In genomic region chr19:3853891-3854290, GRCm38 (mm10) we compare ENCODE assay signal across 8 mouse cellular contexts. TPM values are rescaled to one million over a fixed set of nuclear protein-coding genes. Genes with fewer than 3 reads are reported as not detected.
DNase-seq lines count a peak whose midpoint lies in the region; ATAC-seq and TF ChIP-seq lines count a peak whose summit lies in the region.

No protein-coding gene starts in this region.

- no peak overlapping the region for H3K9ac ChIP-seq in kidney, embryonic 16.5 days (replicated peaks; ENCODE audit: low read length)
- H3K9ac ChIP-seq in ES-Bruce4 (ENCODE audit: low read depth, poor library complexity, severe bottlenecking), result peak overlapping the region; percentile 87; the same call in 1 of the 2 replicates
- no peak overlapping the region for H3K9ac ChIP-seq in embryonic facial prominence, embryonic 14.5 days (ENCODE audit: low read depth, low read length)

- no peak for TF ChIP-seq CTCF in ES-Bruce4 (IDR thresholded peaks at IDR 0.05; ENCODE audit: low read depth, low read length)

- H3K4me2 ChIP-seq in kidney, embryonic 16.5 days (replicated peaks; ENCODE audit: low read depth, low read length), result peak overlapping the region; percentile 79
- peak overlapping the region; percentile 68; the same call in 1 of the 2 replicates for H3K4me2 ChIP-seq in embryonic facial prominence, embryonic 14.5 days (ENCODE audit: low read depth, low read length)

- no peak for ATAC-seq in kidney, embryonic 16.5 days (ENCODE audit: low FRiP score, low TSS enrichment)
- ATAC-seq in embryonic facial prominence, embryonic 14.5 days (ENCODE audit: low read depth), result no peak
- ATAC-seq in activated CD4-positive, CD25-positive, alpha-beta regulatory T cell, adult 4 months, result no peak

- H3K4me3 ChIP-seq in kidney, embryonic 16.5 days (ENCODE audit: low read length), result peak overlapping the region; percentile 65
- no peak overlapping the region; the same call in 1 of the 2 replicates for H3K4me3 ChIP-seq in ES-Bruce4 (ENCODE audit: low read depth, low read length)
- H3K4me3 ChIP-seq in embryonic facial prominence, embryonic 14.5 days (ENCODE audit: low read depth, low read length), result no peak overlapping the region

- H3K9me3 ChIP-seq in kidney, embryonic 16.5 days (ENCODE audit: low read length), result no peaks in the 10 kb centered on the region
- H3K9me3 ChIP-seq in ES-Bruce4 (replicated peaks; ENCODE audit: control insufficient read depth, insufficient read depth, low read length, poor library complexity, severe bottlenecking), result no peaks in the 10 kb centered on the region
- H3K9me3 ChIP-seq in embryonic facial prominence, embryonic 14.5 days (ENCODE audit: control insufficient read depth, low read length), result no peaks in the 10 kb centered on the region

- TF ChIP-seq POLR2A in ES-Bruce4 (IDR thresholded peaks at IDR 0.05; ENCODE audit: insufficient read depth, low read length), result no peak

- no peak for TF ChIP-seq EP300 in ES-Bruce4 (IDR thresholded peaks at IDR 0.05; ENCODE audit: insufficient read depth, low read depth, low read length)

- H3K4me1 ChIP-seq in kidney, embryonic 16.5 days (ENCODE audit: insufficient read depth, low read length), result peaks cover 42% of the 10 kb centered on the region
- H3K4me1 ChIP-seq in ES-Bruce4 (ENCODE audit: control insufficient read depth, insufficient read depth, low read length), result no peaks in the 10 kb centered on the region
- H3K4me1 ChIP-seq in embryonic facial prominence, embryonic 14.5 days (ENCODE audit: control insufficient read depth, insufficient read depth, low read length), result peaks cover 32% of the 10 kb centered on the region

- H3K27ac ChIP-seq in kidney, embryonic 16.5 days (ENCODE audit: low read length), result no peak overlapping the region
- H3K27ac ChIP-seq in ES-Bruce4 (ENCODE audit: insufficient read depth, low read length), result no peak overlapping the region
- H3K27ac ChIP-seq in embryonic facial prominence, embryonic 14.5 days (replicated peaks; ENCODE audit: low read depth, low read length), result no peak overlapping the region

- no peaks in the 10 kb centered on the region for H3K27me3 ChIP-seq in kidney, embryonic 16.5 days (ENCODE audit: insufficient read depth, low read length)
- H3K27me3 ChIP-seq in ES-Bruce4 (ENCODE audit: control insufficient read depth, insufficient read depth, low read length, poor library complexity, severe bottlenecking), result no peaks in the 10 kb centered on the region
- no peaks in the 10 kb centered on the region for H3K27me3 ChIP-seq in embryonic facial prominence, embryonic 14.5 days (replicated peaks; ENCODE audit: control insufficient read depth, insufficient read depth, low read length)

- no peaks in the 10 kb centered on the region for H3K36me3 ChIP-seq in kidney, embryonic 16.5 days (ENCODE audit: insufficient read depth, low read length)
- H3K36me3 ChIP-seq in ES-Bruce4 (ENCODE audit: control insufficient read depth, insufficient read depth, low read length, poor library complexity, severe bottlenecking), result peaks cover 7% of the 10 kb centered on the region
- no peaks in the 10 kb centered on the region for H3K36me3 ChIP-seq in embryonic facial prominence, embryonic 14.5 days (ENCODE audit: control insufficient read depth, insufficient read depth, low read length)

- DNase-seq in kidney, adult 11 months, result no peak
- DNase-seq in embryonic facial prominence, embryonic 14.5 days (ENCODE audit: low spot score), result peak; percentile 57
- peak; percentile 51 for DNase-seq in lung, postnatal 10 days
- DNase-seq in frontal cortex, postnatal 25 days (ENCODE audit: low spot score in 2 of 2), result no peak
- DNase-seq in testis, postnatal 14 days (ENCODE audit: low spot score), result no peak

- WGBS in kidney, embryonic 16.5 days, result 82% methylated on average over 1 of the region's 1 CpGs
- 68% methylated on average over 1 of the region's 1 CpGs for WGBS in embryonic facial prominence, embryonic 14.5 days

RNA-seq across cellular contexts. Expression of gene Chka, which starts 2.3 kb away (rescaled TPM):
- polyA plus RNA-seq in kidney, embryonic 16.5 days (2015; fragmentation: Nextera tagmentation; extraction: Ambion mirVana), result 58.0 and 65.6 TPM in 2 replicates
- 142 and 148 TPM in 2 replicates for polyA plus RNA-seq in ES-Bruce4 (2011; ENCODE audit: insufficient read depth, insufficient read length, low read depth, missing spikeins)
- 31.3 and 32.9 TPM in 2 replicates for polyA plus RNA-seq in embryonic facial prominence, embryonic 14.5 days (2014; fragmentation: Nextera tagmentation; extraction: Ambion mirVana)
- 1 to 10 TPM; 3.0 to 3.2 TPM for polyA plus RNA-seq in activated CD4-positive, CD25-positive, alpha-beta regulatory T cell, adult 4 months (2017; shearing (Covaris generic))

RNA-seq across cellular contexts. Expression of gene Tcirg1, which starts 53.0 kb away (rescaled TPM):
- polyA plus RNA-seq in kidney, embryonic 16.5 days (2015; fragmentation: Nextera tagmentation; extraction: Ambion mirVana), result 56.1 and 62.7 TPM in 2 replicates
- polyA plus RNA-seq in ES-Bruce4 (2011; ENCODE audit: insufficient read depth, insufficient read length, low read depth, missing spikeins), result 25.2 and 30.0 TPM in 2 replicates
- polyA plus RNA-seq in embryonic facial prominence, embryonic 14.5 days (2014; fragmentation: Nextera tagmentation; extraction: Ambion mirVana), result 33.6 and 36.5 TPM in 2 replicates
- 10 to 100 TPM; 36.2 to 70.0 TPM for polyA plus RNA-seq in activated CD4-positive, CD25-positive, alpha-beta regulatory T cell, adult 4 months (2017; shearing (Covaris generic))

RNA-seq across cellular contexts. Expression of gene Ndufs8, which starts 58.7 kb away (rescaled TPM):
- polyA plus RNA-seq in kidney, embryonic 16.5 days (2015; fragmentation: Nextera tagmentation; extraction: Ambion mirVana), result 365 and 401 TPM in 2 replicates
- polyA plus RNA-seq in ES-Bruce4 (2011; ENCODE audit: insufficient read depth, insufficient read length, low read depth, missing spikeins), result 91.7 and 112 TPM in 2 replicates
- 297 and 302 TPM in 2 replicates for polyA plus RNA-seq in embryonic facial prominence, embryonic 14.5 days (2014; fragmentation: Nextera tagmentation; extraction: Ambion mirVana)
- polyA plus RNA-seq in activated CD4-positive, CD25-positive, alpha-beta regulatory T cell, adult 4 months (2017; shearing (Covaris generic)), result 100 to 1,000 TPM; 262 to 298 TPM

Comparison
In these comparisons a context has a peak if more than half of its experiments do, and no peak if none do; other contexts are left out.
1. DNase-seq: peak in embryonic facial prominence, embryonic 14.5 days (single experiment) and lung, postnatal 10 days (single experiment); none in kidney, adult 11 months (single experiment), frontal cortex, postnatal 25 days (0 of 2) and testis, postnatal 14 days (single experiment).